Mouse (Mus musculus) skeletal muscle tissue, postnatal 0 days (tissue): ENCODE results near the gene Mgme1. TPM values are rescaled to one million over a fixed set of nuclear protein-coding genes. Genes with fewer than 3 reads are reported as not detected.

Experiments used
- polyA plus RNA-seq: library from polyadenylated mRNA; unstranded; fragments of >200 nt; fragmentation: Nextera tagmentation; extraction: Ambion mirVana; gene quantifications from 2 replicates; pipeline ENCODE4 v1.2.1, GENCODE M21; 2015

Gene Mgme1
- 6.3 and 7.1 TPM in 2 replicates for polyA plus RNA-seq

DNA sequence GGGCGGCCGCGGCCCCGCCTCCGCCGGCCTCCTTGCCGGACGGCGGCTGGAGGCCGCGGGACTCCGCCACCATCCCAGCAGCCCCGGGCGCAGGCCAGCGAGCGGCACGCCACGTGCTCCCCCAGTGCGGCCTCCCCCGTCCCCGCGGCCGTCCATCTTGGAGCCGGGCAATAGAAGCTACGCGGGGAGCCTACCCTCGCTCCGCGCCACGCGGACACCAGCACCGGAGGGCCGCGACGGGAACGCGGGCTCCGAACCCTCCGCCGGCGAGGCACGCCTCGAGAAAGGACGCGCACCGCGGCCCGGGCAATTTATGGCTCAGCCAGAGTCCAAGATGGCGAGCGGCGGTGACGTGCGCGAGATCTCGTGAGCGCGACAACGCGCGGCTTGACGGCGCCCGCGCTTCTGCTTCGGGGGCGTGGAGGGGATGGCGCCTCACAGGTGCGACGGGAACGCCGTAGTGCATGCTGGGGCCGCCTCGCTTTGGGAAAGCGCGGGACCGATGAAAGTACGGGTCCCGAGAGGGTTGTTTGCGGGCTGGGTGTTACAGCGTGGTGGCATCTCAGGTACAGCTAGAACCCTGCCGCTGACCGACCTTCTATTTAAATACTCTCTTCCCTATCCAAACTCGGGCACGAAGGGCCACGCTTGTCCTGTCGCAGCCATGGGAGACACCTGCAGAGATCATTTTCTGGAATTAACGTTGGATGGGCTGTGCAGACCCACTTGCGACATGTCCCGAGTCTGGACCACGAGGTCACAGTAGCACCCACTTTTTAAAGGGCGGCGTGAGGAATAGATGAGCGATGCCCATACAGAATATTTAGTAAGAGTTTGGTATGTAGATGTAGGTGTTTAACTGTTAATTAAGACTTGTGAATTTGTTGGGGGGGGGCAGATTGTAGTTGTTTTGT is at the start of gene Mgme1, which contains the start of gene Snx5:
Gene Mgme1, plus strand, starts transcription at position 157 of the 914 bp plus-strand sequence.
Gene Snx5, minus strand, starts transcription at position 400 of the 914 bp plus-strand sequence.

Other genes starting within 250 kb of the Mgme1 start
- not detected in 2 replicates for gene Banf2, start 237.6 kb upstream of the Mgme1 start, polyA plus RNA-seq
- 73.6 and 76.1 TPM in 2 replicates for gene Snx5, start 243 bp downstream of the Mgme1 start, polyA plus RNA-seq
- not detected in 2 replicates for gene Ovol2, start 61.5 kb downstream of the Mgme1 start, polyA plus RNA-seq
- 20.6 and 22.8 TPM in 2 replicates for gene Kat14, start 98.3 kb downstream of the Mgme1 start, polyA plus RNA-seq
- gene Pet117, start 98.3 kb downstream of the Mgme1 start, polyA plus RNA-seq, result 3.9 and 4.4 TPM in 2 replicates